Mouse (Mus musculus): ENCODE measurements around the gene Pdcl2.

Gene Pdcl2

DNA sequence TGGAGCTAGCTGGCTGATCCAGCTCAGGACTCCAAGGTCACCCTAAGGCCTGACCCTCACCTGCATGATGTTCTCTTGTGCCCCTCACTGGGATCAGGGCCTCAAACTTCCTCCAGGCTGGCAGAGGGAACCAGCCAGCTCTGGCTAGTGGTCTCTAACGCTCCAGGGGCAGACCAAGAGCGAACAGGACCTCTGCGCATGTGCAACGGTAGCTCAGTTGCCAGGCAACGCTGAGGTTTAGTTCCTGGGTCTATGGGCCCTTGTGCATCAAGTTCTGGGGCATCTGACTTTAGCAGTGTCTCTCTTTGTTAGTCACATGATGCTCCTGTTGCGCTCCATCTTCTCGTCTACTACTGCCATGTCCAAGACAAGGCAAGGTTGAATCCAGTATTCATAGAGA is at the start of gene Pdcl2:
Gene Pdcl2 (minus strand): TSS at position 204 of the 400 bp plus-strand sequence.
- in situ Hi-C loops (cut with MboI; ENCODE audit: low sequenced_read_pairs) = no loop called here

DNA sequence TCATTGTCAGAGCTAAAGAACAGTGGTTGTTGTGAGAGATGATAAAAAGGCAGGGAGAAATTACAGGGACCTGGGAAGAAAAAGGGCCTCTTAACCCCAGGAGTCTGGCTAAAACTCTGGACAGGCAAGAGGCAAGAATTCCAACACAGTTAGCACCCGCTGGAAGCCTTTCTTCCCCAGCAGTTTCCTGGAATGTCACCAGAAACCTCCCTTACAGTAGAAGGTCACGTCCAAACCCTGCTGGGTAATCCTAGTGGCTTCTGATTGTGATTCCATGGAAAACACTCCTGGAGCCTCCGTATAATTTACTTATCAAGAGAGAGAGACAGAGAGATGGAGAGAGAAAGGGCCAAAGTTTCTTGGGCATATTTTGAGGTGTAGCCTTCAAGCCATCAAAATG is 48.3 kb upstream of the Pdcl2 start:
- in situ Hi-C loops (cut with MboI; ENCODE audit: low sequenced_read_pairs) = no loop called here

DNA sequence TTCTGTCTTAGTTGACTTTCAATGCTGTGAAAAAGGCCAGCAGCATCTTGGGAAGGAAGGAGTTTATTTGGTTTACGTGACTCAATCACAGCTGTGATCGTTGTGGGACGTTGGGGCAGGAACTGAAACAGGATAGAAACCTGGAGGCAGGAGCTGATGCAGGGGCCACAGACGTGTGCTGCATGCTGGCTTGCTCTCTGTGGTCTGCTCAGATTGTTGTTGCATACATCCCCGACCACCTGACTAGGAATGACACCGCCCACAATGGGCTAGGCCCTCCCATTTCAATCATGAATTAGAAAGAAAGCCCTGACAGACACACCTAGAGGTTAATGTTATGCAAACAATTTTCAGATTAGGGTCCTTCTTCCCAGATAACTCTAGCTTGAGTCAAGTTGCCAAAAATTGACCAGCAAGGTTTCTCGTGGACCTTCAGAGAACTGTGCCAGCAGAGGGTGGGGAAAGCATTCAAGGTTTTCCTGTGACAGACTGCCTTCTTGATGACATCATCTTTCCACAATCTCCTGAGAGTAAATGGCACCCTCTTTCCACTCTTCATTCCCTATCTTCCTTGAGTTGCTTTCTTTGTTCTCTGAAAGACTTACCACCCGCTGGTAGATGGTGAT is 38.4 kb upstream of the Pdcl2 start:
- in situ Hi-C loops (cut with MboI; ENCODE audit: low sequenced_read_pairs) = no loop called here

DNA sequence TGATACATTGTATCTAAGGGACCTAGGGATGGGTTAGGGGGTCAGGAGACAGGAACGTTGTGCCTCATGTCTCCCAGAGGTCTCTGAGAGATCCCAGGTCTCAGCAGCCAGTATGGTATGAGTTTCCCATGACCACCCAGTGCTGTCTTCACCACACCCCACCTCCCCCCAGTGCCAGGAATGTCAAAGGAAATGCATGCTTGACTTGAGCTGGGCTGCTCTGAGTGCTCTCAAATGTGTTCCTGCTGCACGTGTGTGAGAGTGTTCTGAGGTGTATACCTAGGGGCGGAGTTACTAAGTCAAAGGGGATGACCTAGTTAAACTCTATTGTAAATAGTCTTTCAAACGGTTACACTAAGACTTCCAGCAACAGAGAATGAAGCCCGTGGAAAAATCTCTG is 34.5 kb upstream of the Pdcl2 start:
- in situ Hi-C loops (cut with MboI; ENCODE audit: low sequenced_read_pairs) = no loop called here

DNA sequence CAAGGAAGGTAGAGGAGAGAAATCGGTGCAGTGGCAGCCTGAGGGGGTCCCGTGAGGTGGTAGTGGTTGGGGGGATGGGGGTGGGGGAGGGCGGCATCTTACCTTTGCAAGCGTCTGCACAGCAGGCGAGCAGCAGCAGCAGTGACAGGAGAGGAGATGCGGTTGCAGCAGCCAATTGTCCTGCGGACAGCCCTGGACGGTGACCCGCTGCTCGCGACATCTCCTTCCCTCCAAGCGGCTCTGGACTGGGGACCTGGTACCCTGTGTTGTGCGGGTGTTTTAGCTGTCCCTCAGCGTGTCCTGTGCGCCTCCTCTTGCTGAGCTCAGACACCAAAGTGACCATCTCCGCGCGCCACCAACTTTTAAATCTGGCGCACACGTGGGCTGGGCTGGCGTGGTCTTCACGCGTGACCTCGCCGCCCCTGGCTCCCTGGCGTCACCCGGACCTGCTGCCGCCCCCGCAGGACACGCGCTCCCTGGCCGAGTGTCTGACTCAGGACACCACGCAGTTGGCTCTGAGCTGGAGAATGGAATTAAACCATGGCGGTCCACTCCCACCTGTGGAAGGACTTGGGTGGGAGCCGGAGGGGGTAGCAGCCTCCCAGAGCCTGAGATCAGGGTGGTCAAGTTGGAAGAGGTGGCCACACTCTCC is 32.6 kb upstream of the Pdcl2 start, which contains the start of gene Nmu:
Gene Nmu (minus strand): TSS at position 336 of the 652 bp plus-strand sequence.
- in situ Hi-C loops (cut with MboI; ENCODE audit: low sequenced_read_pairs) = no loop called here

DNA sequence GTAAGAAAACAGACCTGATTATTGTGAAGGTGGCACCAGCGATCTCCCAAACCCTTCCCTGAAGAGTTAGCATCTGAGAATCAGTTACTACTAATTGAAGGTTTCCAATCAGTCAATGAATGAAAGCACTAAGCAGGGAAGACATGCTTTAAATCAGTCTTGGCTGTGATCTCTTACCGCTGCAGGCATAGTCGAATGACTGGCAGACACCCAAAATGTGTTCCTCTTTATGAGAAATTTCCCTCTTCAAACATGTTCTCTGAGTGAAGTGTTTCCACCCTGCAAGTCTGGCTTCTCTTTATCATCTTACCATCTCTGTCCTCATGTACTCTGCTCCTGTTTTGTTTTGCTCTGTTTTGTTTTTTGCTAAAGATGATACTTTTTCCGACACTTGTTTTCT is 29.8 kb upstream of the Pdcl2 start:
- in situ Hi-C loops (cut with MboI; ENCODE audit: low sequenced_read_pairs) = no loop called here

DNA sequence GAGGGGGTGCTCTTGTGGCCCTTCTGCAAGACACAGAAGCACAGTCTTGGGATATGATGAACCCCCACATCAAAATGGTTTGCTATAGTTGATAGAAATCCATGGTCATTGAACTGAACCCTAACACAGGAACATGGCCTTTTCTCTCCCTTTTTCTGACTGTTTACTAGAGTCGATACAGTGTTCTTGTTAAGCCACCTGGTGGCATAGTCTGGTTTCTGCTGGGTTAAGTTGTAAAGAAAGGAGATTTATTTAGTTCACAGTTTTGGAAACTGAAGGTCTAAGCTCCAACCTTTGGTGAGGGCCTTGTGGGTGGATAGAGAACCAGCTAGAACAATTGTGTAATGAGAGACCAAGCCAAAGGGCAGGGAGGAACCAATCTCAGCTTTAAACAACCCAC is 29.1 kb upstream of the Pdcl2 start:
- in situ Hi-C loops (cut with MboI; ENCODE audit: low sequenced_read_pairs) = no loop called here

DNA sequence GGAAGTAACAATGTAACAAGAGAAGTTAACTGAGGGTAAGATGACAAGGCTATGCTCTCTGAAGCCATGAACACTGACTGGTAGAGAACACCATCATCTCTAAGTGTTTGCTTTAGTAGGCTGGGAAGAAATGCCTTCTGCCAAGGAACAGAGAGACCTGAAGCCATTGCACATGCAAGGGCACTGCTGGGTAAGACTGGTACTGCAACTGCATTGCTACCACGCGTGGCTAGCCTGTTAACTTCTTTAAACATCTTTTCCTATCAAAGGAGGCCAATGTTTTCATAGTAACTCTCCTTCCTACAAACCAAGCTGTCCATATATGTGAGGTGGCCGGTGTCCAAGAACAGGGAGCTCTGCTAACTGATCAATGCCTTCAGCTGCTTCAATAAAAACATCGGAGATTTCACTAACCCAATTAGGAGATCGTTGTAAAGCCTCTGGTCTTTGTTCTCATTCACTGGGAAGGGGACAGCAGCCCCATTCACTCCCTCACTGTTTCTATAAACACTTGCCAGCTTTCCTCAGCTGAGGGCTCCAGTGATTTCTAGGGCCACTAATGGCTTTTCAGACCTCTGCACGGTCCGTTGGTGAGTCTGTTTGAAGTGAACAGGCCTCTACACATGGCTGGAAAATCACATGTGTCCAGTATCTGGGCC is 21.1 kb upstream of the Pdcl2 start:
- in situ Hi-C loops (cut with MboI; ENCODE audit: low sequenced_read_pairs) = no loop called here

DNA sequence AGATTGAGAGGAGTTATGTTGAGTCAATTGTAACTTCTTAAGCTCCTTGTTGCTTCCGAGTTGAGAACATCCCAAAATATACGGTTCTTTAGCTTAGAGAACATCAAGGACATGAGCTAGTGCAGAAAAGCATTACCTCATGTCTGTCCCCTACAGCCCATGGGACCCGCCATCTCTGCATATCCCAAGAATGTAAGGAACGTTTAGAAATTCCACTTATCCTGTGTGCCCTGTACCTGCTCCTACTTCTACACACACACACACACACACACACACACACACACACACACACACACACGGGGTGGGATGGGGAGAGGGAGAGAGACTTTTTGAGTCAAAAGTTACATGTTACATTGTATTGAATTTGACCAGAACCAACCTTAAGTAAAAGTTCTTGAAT is 20.6 kb upstream of the Pdcl2 start:
- in situ Hi-C loops (cut with MboI; ENCODE audit: low sequenced_read_pairs) = no loop called here

DNA sequence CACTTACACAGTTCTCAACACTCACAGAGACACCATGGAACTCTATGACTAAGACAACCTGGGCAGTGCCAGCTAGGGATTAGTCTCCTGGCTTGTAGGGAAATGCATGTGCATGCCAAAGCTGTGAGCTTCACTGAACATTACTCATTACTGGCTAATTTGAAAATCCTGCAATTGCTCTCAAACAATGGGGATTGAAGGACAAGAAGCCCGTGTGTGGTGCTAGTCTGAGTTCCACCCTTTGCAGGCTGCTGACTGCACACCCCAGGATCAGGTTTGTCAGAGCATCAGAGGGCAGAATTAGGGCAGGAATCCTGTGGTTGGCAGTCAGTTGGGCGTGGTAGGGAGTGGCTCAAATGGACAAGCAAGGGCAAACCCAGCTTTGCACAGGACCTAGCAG is 15.2 kb upstream of the Pdcl2 start:
- in situ Hi-C loops (cut with MboI; ENCODE audit: low sequenced_read_pairs) = no loop called here

DNA sequence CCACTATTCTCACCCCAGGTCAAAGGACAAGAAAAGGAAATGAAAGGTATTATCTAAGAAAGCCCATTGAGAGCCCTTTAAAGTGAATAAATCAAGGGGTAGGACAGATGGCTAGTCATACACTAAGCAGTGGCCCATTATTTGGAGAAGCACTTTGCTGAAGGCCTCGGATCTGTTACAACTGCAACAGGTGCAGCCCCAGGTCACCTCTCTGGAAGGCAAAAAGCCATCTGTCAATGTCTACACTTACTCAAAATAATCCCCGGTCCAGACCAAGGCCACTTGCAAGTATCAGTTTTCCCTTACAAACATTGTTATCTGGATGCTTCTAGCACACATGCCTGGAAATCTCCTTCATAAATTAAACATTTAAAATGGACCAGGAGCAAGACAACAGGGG is 10.0 kb upstream of the Pdcl2 start:
- in situ Hi-C loops (cut with MboI; ENCODE audit: low sequenced_read_pairs) = no loop called here

DNA sequence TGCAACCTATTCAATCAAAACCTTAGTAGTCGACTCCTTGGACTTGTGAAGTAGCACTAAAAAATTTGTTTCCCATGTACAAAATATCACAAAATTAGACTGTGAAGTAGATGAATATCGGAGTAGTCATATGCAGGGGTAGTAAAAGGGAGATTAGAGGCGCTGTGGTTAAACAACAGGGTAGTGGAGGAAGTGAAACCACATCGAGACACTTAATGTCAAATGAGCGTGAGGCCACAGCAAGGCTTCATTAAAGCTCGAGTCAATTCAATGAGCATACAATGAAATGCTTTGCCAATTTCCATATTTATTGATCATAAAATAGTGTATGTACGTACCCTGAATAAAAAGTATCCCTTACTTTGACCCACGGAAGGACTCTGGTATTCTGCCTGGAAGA is 6.1 kb upstream of the Pdcl2 start:
- in situ Hi-C loops (cut with MboI; ENCODE audit: low sequenced_read_pairs) = no loop called here

DNA sequence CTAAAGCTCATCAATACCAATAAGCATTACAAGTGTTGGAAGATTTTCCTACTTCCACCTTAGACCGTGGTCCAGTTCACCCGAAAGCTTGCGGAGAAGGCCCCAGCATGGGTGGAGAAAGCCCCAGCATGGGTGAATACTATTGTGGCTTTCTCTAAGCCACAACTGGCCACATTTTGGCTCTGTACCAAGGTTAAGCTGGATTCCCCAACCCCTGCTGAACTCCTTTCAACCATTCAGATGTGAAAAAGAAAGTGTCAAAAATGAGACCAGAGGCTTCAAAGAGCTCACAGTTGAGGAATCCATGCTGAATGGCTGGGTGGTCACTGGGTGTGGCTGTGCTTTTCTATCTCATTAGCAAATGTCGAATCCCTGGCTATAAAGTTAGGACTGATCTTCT is 2.9 kb upstream of the Pdcl2 start:
- in situ Hi-C loops (cut with MboI; ENCODE audit: low sequenced_read_pairs) = no loop called here

DNA sequence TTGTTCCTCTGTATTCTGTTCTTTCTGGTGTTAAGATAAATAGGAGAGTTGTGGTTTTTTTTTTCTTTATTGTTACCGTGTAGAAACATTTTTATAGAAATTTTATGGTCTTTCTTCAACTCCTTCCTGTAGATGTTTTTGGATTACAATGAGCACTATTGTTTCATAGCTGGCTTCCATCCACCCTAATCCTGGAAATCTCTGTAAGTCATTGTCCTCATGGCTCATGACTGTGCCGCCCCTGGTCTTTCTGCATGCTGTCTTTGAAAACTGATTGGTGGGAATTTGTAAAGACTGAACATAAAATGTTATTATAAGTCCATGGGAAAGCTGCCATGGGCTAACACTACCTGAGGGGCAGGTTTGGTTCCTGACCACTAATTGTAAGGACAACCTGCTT is 3.7 kb downstream of the Pdcl2 start:
- in situ Hi-C loops (cut with MboI; ENCODE audit: low sequenced_read_pairs) = no loop called here

DNA sequence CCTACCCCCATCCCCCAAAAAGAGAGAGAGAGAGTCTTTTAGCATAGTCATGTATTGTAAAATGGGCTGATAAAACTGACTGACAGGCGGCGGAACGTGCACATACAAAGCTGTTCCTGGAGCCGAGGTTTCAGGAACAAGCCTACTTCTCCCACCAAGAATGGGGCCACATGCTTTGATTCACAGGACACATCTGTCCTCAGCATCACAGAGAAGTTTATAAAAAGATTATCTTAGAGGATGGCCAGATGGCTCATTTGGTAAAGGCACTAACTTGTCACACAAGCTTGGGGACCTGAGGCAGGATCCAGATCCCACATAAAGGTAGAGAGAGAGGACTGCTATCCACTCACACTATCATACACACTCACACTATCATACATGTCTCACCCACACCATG is 5.8 kb downstream of the Pdcl2 start:
- in situ Hi-C loops (cut with MboI; ENCODE audit: low sequenced_read_pairs) = no loop called here

DNA sequence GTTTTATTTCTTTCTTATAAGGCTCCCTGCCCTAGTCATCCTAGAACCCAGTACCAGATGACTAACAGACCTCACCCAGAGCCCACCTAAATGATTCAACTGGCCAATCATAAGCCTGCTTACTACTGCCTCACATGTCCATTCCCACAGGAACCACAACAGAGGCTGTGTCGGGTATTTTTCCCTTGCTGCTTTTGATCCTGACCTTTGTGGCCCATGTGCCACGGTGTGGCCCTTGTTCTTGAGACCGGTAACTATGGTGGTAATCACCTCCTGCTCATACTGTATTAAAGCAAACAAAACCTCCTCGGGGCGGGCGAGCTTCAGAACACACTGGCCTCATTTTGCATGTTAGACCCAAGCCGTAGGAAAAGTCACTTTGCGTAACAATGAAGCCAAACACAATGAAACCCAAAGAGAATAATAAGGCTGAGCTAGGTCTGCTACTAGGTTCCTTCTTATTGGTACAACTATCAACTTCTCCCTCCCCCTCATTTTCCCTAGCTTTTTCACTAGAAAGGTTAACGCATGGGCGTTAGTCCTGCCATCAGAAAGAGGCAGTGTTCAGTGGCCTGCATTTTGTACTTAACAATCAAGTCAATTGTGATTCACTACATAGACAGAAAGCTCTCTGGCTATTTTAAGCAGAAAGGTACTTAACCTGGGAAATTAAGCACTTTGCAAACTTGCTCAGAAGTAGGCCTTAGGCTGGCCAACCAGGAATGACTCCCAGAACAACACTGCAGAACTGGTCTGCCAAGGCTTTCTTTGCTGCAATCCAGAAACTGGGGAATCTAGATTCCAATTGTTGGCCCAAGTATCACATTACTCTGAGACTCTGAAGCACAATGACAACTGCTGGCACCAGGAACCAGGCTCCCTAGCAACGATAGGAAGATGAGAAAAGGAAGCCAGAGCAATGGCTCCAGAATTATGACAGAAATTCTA is 9.4 kb downstream of the Pdcl2 start:
- in situ Hi-C loops (cut with MboI; ENCODE audit: low sequenced_read_pairs) = no loop called here

DNA sequence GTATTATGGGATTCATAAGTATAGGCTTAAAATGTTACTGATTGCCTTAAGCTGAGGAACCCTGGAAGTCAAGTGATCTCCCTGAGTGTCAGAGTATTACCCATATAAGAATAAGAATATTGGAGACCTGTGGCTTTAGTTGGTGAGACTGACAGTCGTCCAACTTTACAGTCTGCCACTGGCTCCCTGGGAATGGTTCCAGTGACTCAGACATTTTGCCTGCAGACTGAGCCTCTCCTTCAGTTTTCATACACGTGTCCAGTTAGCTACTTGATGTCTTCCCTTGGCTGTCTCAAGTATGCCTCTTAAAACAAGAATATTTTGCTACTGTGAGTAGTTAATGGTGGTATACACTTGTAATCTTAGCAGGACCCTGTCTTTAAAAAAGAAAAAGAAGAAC is 22.8 kb downstream of the Pdcl2 start:
- in situ Hi-C loops (cut with MboI; ENCODE audit: low sequenced_read_pairs) = no loop called here

DNA sequence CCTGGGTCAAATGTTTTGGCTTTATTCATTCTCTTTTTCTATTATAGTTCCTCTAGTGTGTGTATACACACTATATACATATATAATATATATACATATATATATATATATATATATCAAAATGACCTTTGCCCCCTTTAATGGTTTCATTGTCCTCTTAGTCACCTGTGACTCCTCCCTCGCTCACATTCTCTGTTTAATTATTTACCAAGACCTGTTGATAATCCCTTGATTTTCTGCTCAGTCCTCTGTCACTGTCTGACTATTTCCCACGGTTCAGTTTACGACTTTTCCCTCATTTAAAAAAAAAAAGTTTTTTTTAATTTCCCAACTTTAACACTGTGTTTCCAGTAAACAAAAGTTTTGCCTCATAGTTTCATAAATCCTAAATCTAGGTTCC is 24.7 kb downstream of the Pdcl2 start:
- in situ Hi-C loops (cut with MboI; ENCODE audit: low sequenced_read_pairs) = no loop called here

DNA sequence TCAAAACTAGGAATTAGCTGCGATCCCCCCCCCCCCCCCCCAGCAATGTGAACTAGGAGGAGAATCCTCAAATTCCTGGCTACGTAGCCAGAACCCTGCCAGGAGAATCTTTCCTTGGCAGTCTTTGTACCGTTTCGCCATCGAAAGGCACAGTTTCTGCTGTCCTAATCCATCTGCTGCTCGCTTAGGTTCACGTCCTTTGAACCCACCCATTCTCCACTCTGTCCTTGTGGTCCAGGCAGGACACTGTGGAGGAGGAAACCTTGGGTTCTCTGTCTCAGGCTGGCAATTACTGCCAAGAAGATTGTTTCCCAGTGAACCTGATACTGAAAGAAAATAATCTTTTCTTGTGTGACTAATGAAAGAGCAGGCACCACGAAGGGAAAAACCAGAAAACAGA is 25.3 kb downstream of the Pdcl2 start:
- in situ Hi-C loops (cut with MboI; ENCODE audit: low sequenced_read_pairs) = no loop called here

DNA sequence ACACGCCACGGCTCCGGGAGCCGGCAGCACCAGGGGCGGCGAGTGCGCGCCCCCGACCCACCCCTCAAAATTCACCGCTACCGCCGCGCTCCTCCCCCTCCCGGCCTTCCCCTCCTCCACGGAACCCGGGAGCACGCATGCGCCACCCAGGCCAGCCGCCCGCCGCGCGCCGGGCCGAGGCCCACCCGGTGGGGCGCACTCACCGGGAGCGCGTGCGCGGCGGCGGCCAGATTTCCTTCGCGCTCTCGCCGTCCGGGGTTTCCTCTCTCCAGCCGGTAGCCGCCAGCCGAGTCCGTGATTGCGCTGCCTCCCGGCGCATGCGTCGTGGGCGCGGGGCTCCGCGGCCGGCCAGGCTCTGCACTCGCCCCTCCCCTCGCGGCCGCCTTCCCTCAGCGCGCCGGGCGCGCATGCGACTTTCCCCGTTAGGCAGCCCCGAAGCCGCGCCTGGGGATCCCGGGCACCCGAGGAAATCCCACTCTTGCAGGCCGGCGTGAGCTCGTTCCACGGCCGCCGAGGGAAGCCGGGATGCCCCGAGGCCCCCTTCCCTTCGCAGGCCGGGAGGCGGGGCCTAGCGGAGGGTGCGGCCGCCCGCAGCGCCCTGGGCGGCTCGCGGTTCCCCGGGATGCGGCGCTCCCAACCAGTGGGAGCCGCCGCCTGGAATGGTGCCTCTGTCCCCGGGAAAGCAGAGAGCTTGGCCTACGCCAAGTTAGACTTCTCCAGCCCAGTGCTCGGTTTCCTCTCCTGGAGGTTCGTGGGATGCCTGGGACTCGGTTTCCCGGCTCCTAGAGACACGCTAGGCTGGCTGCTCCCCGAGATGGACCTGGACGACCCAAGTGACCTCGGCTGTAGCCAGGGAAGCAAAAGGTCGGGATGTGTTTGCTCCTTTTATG is 26.3 kb downstream of the Pdcl2 start, which contains the start of gene Clock:
Gene Clock (minus strand): TSS at position 341 of the 890 bp plus-strand sequence.
- in situ Hi-C loops (cut with MboI; ENCODE audit: low sequenced_read_pairs) = no loop called here

Measured in CH12F3 (cell line).